Mouse (Mus musculus): ENCODE measurements around the gene Rapgef6.

- no peak for TF ChIP-seq CTCF (IDR thresholded peaks at IDR 0.05; ENCODE audit: low read depth, low read length)
- no peak for TF ChIP-seq POLR2A (IDR thresholded peaks at IDR 0.05; ENCODE audit: extremely low read depth, insufficient read depth, low read length)
Measured at GRCm38 (mm10) chr11:54521927-54522528, 619 bp upstream of the Rapgef6 start.
